Mouse (Mus musculus) stomach, postnatal 0 days (tissue): Measurements from ENCODE around the gene Gm49393. TPM values are rescaled to one million over a fixed set of nuclear protein-coding genes. Genes with fewer than 3 reads are reported as not detected.

Experiments used
- ATAC-seq: fragments of 200-750 bp; cut with Nextera tagmentation; 2 replicates; pipeline ENCODE4 v1.8.0; 2017; ENCODE audit not compliant: low FRiP score, low TSS enrichment
- DNase-seq: peaks from one replicate; pipeline ENCODE4 v3.0.0-alpha.2; 2016; ENCODE audit warnings: low spot score
- H3K27ac ChIP-seq: fragments of 300-500 bp; sonication (generic); replicated peaks from 2 replicates; pipeline ENCODE4 v1.5.1; 2014; ENCODE audit warnings: mild to moderate bottlenecking, control low read depth
- H3K27me3 ChIP-seq: fragments of 300-500 bp; sonication (generic); 2 replicates; pipeline ENCODE4 v1.6.1; 2014; ENCODE audit warnings: low read length; ENCODE audit not compliant: control insufficient read depth, insufficient read depth
- H3K36me3 ChIP-seq: fragments of 300-500 bp; sonication (generic); 2 replicates; pipeline ENCODE4 v1.6.1; 2014; ENCODE audit warnings: low read length, mixed read lengths; ENCODE audit not compliant: control insufficient read depth, insufficient read depth
- H3K4me1 ChIP-seq: fragments of 300-500 bp; sonication (generic); replicated peaks from 2 replicates; pipeline ENCODE4 v1.6.1; 2014; ENCODE audit warnings: antibody characterized with exemption; ENCODE audit not compliant: control insufficient read depth, insufficient read depth
- H3K4me2 ChIP-seq: fragments of 300-500 bp; sonication (generic); replicated peaks from 2 replicates; pipeline ENCODE4 v1.6.1; 2014; ENCODE audit warnings: low read depth, mild to moderate bottlenecking, control low read depth, moderate library complexity
- H3K4me3 ChIP-seq: fragments of 300-500 bp; sonication (generic); 2 replicates; pipeline ENCODE4 v1.5.1; 2014; ENCODE audit warnings: low read depth, low read length, control low read depth
- H3K9ac ChIP-seq: fragments of 300-500 bp; sonication (generic); 2 replicates; pipeline ENCODE4 v1.6.1; 2014; ENCODE audit warnings: mild to moderate bottlenecking, low read length, control low read depth, mixed read lengths
- H3K9me3 ChIP-seq: fragments of 300-500 bp; sonication (generic); 2 replicates; pipeline ENCODE4 v1.6.1; 2016; ENCODE audit warnings: low read length; ENCODE audit not compliant: control insufficient read depth
- CTCF ChIP-seq: IDR thresholded peaks from 2 replicates; pipeline ENCODE4 v1.5.1; 2016; ENCODE audit warnings: antibody characterized with exemption, low read depth, mild to moderate bottlenecking, moderate library complexity
- EP300 ChIP-seq: optimal IDR thresholded peaks from 2 replicates; pipeline ENCODE3; 2016; ENCODE audit warnings: antibody characterized with exemption
- WGBS: fragments of 180-500 bp; shearing (Covaris S2); extraction: QIAGEN DNeasy Blood & Tissue Kit; methylation state at CpG from one replicate; pipeline ENCODE4 v1.1.7; 2014; 5-methylcytosine and 5-hydroxymethylcytosine counted together
- polyA plus RNA-seq: library from polyadenylated mRNA; unstranded; fragments of >200 nt; fragmentation: Nextera tagmentation; extraction: Ambion mirVana; gene quantifications from 2 replicates; pipeline ENCODE4 v1.2.1, GENCODE M21; 2015

The Gm49393 gene
- polyA plus RNA-seq, 1 experiment from 2014 or later = 0.41 TPM

DNA sequence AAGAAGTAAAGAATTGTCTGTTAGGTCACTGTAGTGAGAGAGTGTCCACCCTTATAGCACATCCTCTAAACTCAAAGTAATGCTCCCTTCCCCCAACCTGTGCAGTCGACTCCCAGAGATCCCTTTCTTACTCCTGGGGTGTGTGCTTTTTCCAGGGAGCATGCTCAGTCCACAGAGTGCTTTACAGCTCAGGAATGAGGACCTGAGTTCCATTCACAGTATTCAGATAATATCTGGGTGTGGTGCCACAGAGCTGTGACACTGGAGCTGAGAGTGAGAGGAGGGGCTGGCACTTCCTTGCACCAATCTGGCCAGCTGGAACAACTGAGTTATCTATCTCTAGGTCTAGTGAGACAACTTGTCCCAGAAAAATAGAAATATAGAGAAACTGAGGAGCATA lies 121.7 kb downstream of the Gm49393 start:
- no peaks in the 10 kb centered on the region for H3K9me3 ChIP-seq
- H3K4me2 ChIP-seq = no peak overlapping the region
- DNase-seq (no peak), ATAC-seq (0 out of 2 replicates have a peak, but pooled peaks have one; percentile 54)
- H3K9ac ChIP-seq = no peak overlapping the region
- TF ChIP-seq CTCF (no peak), EP300 (no peak)
- no peak overlapping the region for H3K27ac ChIP-seq
- whole genome bisulfite sequencing = 34% methylated on average over 1 of the region's 1 CpGs
- H3K4me1 ChIP-seq = no peaks in the 10 kb centered on the region
- H3K27me3 ChIP-seq = no peaks in the 10 kb centered on the region
- no peak overlapping the region for H3K4me3 ChIP-seq
- no peaks in the 10 kb centered on the region for H3K36me3 ChIP-seq

DNA sequence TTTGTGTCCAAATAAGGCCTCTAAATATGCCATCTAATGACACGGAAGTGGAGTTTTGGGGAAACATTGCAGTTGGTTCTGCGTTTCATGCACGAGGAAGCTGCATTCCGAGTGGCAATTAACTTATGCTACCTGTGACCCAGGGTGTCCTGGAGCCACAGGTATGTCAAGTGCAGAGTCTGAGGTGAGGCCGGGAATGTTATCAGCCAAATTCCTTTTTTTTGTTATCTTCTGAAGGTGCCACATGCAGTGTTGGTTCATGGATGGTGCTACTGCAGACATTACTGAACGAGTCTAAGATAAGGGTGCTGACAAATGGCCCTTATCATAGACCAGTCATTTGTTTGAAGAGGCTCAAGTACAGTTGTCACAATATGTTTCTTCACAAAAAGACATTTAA lies 122.6 kb downstream of the Gm49393 start:
- H3K9ac ChIP-seq = no peak overlapping the region
- H3K4me3 ChIP-seq = no peak overlapping the region
- ATAC-seq (no peak), DNase-seq (no peak)
- no peaks in the 10 kb centered on the region for H3K4me1 ChIP-seq
- WGBS = 61% methylated on average over 6 of the region's 6 CpGs
- H3K27me3 ChIP-seq = no peaks in the 10 kb centered on the region
- no peaks in the 10 kb centered on the region for H3K36me3 ChIP-seq
- TF ChIP-seq CTCF = no peak
- no peak for TF ChIP-seq EP300
- H3K9me3 ChIP-seq = no peaks in the 10 kb centered on the region
- H3K4me2 ChIP-seq = no peak overlapping the region
- H3K27ac ChIP-seq = no peak overlapping the region

DNA sequence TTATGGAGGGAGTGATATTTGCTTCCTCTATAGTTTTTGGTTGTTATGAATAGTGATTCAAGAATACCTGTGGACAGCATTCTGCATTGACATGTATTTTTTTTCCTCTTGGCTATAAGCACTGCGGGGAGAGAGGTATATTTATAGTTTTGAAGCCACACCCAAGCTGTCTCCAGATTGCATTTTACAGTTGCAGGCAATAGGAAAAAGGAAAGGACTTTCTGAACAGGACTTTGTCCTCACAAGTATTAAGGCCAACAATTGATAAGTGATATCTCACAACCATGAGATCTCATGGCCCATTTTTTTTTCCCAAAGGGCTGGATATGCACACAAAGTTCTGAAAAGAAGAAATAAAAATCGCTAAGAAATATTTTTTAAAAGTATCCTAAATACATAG lies 125.7 kb downstream of the Gm49393 start:
- DNase-seq (no peak), ATAC-seq (no peak)
- H3K27me3 ChIP-seq = no peaks in the 10 kb centered on the region
- H3K4me1 ChIP-seq = no peaks in the 10 kb centered on the region
- H3K9me3 ChIP-seq = no peaks in the 10 kb centered on the region
- TF ChIP-seq CTCF (no peak), EP300 (no peak)
- no peak overlapping the region for H3K27ac ChIP-seq
- no peak overlapping the region for H3K4me3 ChIP-seq
- no peaks in the 10 kb centered on the region for H3K36me3 ChIP-seq
- no peak overlapping the region for H3K9ac ChIP-seq
- 49% methylated on average over 2 of the region's 2 CpGs for WGBS
- H3K4me2 ChIP-seq = no peak overlapping the region

Other genes with a start within 250 kb of the Gm49393 start
- not detected in 2 replicates for gene BC051665, start 149.2 kb downstream of the Gm49393 start, polyA plus RNA-seq
- 0.82 and 0.90 TPM in 2 replicates for gene Ctsll3, start 132.7 kb downstream of the Gm49393 start, polyA plus RNA-seq
- gene 4930486L24Rik, start 71.1 kb downstream of the Gm49393 start, polyA plus RNA-seq = 0.27 TPM in 1 of 2 replicates, not detected in the other
- 0.15 TPM in 1 of 2 replicates, not detected in the other for gene Gm49392, start 38.7 kb downstream of the Gm49393 start, polyA plus RNA-seq
- 2.0 and 3.0 TPM in 2 replicates for gene Ctla2b, start 38.1 kb downstream of the Gm49393 start, polyA plus RNA-seq
- not detected in 2 replicates for gene Tpbpb, start 30.7 kb downstream of the Gm49393 start, polyA plus RNA-seq
- 2.4 and 3.1 TPM in 2 replicates for gene Gm49391, start 981 bp upstream of the Gm49393 start, polyA plus RNA-seq
- gene Ctla2a, start 1.0 kb upstream of the Gm49393 start, polyA plus RNA-seq = 20.6 and 23.6 TPM in 2 replicates
- not detected in 2 replicates for gene Tpbpa, start 6.4 kb upstream of the Gm49393 start, polyA plus RNA-seq
- not detected in 2 replicates for gene Ctsj, start 70.4 kb upstream of the Gm49393 start, polyA plus RNA-seq
- not detected in 2 replicates for gene Ctsq, start 105.0 kb upstream of the Gm49393 start, polyA plus RNA-seq
- not detected in 2 replicates for gene Ctsr, start 228.7 kb upstream of the Gm49393 start, polyA plus RNA-seq